Mouse (Mus musculus) T-cell, adult 2 months (primary cell): Measurements from ENCODE around the gene Gm5868.
"Not testable (repeated sequence)": the region's sequence is repeated elsewhere in the genome, so short reads cannot be mapped to it uniquely, and the experiment has no call there.

Source experiments
- DNase-seq: peaks from one replicate; pipeline ENCODE4 v3.0.0; 2022; ENCODE audit warnings: low spot score

Gm5868 gene

DNA sequence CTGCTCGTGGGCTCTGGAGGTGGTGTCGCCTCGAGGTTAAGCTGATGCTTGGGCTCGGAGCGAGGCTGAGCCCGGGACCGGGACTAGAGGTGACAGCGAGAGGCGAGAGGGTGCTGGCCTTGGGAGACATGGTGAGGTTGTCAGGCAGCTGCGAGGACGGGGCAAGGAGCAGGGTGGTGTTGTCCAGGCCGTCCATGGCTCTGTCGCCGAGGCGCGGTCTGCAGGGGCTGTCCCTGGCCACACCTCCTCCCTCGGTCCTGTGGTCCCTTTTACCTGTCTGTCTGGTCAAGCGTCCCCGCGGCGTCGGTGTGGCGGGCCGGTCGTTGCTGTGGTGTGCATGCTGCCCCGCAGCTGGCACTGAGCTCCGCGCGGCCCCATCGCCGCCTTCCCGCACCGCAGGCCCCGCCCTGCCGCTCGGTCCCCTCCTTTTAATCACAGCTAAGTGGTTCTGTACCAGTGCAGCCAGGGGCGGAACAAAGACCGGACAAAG lies at the start of gene Gm5868:
Gm5868 (minus strand) TSS at position 360 of the 490 bp plus-strand sequence.
- DNase-seq = no peak

DNA sequence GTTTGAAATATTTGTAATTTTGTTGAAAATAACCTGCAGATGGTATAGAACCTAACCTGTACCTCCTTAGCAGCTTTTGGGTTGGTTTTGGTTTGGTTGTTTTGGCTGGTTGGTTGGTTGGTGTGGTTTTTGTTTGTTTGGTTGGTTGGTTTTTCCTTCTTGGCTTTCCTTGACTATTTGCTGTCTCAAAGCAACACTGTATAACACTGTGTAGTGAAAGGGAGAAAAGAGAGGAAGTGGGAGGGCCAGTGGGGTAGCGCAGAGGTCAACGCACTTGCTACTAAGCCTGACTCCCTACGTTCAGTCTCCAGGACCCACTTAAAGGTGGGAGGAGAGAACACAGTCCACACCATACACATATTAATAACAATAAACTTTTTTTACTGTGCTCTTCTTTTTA lies 49.2 kb upstream of the Gm5868 start:
- DNase-seq = peak; percentile 21

DNA sequence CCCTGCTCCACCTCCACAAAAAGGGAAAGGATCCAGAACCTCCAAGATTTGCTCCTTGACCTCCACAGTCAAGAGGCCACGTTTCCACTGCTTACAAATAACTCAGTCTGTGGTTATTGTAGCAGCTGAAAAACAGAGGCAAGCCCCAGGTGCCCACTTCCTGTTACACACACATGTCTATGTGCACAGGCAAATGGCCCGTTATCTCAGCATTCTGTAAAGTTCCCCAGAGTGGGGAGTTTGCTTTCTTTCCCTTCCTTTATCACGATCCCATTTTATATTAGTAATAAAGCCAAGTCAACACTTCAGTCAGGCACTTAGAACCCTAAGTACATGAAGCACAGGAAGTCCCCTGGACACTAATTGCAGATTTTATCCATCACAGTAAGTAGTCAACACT lies 48.8 kb upstream of the Gm5868 start:
- peak; percentile 85 for DNase-seq

DNA sequence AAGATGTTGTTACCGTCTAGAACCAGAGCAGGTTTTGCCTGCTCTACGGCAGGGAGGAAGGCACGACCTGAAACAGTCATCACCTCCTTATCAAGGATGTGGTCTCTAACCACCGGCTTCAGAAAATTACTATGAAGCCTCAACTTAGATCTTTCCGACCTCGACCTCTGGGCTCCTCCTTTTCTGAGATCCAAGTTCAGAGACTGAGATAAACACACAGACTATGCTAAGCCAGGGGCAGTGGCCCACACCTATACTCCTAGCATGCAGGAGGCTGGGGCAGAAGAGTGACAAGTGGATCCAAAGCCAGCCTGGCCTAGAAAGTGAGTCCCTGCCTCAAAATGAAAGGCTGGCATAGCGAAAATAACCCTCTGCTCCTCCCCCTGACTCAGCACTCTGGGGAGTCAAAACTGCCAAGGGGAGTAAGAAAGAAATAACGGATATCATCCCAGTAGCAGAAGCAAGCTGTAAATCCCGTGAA lies 47.5 kb upstream of the Gm5868 start:
- DNase-seq = peak; percentile 91

DNA sequence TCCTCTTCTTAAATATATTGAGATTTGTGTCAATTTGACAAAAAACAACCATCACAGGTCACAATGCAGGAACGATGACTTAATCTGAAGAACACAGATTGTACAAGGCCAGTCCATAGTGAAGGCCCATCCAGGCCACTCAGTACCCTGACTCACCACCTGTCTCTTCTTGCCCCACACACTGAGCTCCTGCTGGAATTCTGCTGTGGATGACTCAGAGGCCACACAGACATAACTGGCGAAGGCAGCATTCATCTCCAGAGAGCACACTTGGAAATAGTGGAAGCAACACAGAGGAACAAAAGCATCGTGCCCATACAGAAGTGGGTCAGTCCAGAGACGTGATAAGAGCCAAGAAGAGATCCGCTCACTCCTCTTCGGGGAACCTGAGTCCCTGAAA lies 42.7 kb upstream of the Gm5868 start:
- no peak for DNase-seq

DNA sequence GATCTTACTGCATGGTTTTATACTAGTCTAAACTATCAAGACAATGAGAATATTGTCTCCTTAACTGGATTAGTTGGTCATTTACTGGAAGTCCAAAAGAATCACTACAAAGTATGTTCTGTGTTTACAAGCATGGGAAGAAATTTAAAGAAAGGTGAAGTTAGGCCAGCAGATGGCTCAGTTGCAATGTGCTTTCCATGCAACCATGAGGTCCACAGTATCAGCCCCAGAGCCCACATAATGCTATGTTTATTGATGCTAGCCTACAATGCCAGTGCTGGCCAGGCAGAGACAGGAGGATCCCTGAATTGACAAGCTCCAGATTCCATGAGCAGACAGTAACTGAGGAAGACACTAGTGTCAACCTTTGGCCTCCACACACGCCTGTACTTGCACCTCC lies 33.7 kb upstream of the Gm5868 start:
- DNase-seq = no peak

DNA sequence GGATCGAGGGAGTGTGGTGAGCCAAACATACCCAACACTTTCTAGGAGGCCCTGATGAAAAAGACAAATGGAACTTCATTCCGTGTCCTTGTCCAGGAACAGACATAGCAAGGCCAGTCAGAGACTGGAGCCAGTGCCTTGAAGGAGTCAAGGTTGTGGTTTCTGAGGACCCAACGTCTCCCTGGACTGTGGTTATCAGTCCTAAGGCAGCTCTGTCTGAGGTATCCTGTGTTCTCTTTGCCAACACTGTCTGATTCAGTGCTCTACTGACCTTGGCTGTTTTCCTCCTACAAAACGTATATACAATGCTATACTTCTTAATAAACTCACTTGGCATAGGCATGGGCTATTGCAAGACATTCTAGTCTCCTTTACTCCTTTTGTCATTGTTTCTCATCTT lies 30.1 kb upstream of the Gm5868 start:
- no peak for DNase-seq

DNA sequence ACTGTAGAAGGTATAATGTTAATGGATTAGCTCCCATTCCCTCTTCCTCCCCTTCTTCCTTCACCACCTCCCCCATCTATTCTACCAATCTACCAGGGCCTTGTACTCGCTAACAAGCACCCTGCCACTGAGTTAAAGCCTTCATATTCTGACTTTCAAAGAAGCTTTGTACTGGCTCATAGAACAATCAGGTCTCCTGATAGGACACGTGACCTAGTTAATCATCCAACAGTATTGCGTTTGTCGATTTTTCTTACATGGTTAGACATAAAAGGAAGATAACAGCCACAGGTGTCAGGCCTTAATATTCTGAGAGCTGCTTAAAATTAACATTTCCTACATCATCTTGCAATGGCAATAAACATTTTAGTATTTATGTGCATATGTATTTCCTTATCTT lies 15.8 kb upstream of the Gm5868 start:
- DNase-seq = no peak

DNA sequence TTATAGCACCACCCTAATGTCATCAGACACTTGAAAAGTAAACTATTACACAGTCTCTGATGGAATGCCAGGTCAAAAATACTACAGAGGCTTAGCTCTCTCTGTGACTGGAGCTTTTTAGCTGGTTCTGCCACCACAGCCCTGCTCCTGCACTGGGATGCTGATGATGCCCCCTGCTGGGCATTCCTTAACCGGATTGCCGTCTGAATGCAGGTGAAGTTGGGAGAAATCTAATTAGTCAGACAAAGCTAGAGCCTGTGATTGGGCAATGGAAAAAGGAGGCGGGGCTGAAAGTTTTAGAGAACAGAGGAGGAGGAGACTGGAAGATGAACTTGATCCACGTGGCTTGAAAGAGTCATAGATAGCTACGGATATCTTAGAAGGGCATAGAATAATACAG lies 13.7 kb upstream of the Gm5868 start:
- DNase-seq = peak; percentile 48

DNA sequence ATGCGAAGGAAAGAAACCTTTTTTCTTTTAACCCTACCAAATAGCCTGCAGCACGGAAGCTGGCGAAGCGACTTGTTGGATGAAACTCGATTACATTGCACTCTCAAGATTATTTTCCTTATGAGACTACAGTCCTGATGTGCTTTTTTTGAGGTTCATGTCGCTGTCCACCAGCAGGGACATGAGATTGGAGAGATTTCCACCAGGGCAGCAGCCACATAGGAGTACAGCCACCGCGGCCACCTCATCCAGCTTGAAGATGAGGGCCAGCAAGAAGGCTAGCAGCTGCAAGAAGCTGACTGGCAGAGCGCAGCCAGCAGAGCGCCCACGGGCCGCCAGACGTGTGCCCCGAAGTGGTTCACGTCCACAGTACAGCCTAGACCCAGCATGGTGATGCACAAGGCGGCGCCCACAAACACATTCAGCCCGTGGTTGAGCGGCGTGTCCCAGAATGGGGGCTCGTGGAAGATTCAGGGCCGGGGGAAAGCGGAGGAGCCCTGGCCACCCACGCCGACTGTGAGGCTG lies 622 bp downstream of the Gm5868 start:
- not testable (repeated sequence) for DNase-seq

DNA sequence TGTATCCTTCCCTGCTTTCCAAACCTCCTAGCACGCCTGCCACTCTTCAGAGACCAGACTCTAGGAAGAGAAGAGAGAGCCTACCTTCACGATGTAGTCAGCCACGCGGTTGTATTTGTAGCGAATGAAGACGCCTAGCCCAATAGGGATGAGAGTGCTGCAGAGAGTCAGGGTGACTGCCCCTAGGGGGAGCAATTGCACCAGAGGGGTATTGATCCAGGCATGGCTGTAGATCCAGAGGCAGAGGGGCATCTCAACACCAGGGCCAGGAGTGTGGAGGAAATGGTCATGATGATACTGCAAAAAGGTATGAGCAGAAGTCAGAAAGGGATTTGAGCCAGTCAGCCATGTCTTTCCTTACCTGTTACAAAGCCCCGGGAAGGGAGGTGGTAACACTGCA lies 1.2 kb downstream of the Gm5868 start:
- DNase-seq = peak; percentile 32

DNA sequence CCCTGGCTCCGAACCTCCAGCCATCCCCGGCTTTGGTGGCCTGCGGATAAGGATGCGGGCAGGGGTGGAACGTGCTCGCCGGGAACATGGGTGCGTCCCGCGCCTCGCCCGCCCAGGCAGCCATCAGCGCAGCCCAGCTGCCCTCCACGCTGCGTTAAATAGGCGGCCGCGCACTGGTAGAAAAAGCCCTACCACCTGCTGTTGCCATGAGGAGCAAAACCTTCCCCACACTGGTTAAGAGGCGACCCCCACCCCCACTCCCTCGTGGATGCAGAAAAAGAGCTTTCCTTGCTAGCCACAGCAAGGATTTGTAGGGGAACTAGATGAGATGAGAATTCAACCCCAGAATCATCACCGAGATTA lies 6.4 kb downstream of the Gm5868 start, which contains the start of gene Zar1:
Zar1 (minus strand) TSS at position 285 of the 363 bp plus-strand sequence.
- DNase-seq = not testable (repeated sequence)

DNA sequence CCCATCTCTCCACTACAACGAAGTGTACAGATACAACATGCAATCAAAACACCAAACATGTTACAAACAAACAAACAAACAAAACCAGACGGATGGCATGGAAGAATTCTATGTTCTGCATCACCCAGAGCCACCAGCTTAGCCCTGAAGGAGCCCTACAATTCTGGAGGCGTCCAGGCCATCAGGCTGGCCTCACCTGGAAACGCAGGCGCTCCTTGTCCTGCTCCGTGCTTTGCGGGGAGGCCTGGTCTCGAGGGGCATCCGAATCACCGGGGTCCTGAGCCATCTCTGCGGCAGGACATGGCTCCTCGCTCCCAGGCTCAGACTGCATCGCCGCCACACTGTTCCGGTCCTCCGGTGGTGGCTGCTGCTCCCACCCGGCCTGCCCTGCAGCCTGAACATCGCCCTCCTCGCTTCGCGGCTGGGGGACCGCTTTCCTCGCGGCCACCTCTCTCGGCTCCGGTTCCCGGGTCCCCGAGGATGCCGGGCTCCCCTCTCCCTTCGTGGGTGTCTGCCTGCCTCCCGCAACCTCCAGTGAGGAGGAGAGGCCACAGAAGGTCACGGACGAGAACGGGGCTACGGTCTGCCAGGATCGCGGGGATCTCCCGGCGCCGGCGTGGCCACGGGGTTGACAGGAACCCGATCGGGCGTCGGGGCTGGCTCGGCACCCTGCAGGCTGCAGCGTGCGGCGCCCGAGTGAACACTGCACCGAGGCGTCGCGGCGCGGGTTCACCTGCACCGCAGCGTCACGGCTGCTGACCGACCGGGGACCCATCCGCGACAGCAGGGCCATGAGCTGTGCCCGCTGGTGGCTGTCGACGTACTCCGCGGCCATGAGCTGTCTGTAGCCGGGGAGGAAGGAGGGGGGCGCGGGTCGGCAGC lies 7.0 kb downstream of the Gm5868 start:
- peak; percentile 16 for DNase-seq

DNA sequence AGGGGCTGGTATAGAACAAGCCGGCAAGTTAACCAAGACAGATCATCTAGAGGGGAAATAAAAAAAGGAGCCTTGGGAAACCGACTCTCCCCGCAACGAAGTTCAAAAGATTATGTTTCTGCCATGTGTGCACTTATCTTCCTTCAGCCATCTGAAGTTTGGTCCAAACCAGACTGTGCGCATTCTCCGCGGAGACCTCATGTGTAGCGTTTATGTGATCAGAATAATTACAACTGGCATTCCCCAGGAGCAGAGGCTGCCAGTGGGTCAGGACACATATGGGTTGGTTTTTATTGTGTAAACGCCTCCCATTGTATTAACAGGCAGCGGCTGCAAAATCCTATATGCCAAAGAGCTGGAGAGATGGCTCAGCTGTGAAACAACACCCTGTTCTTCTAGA lies 7.8 kb downstream of the Gm5868 start:
- not testable (repeated sequence) for DNase-seq

DNA sequence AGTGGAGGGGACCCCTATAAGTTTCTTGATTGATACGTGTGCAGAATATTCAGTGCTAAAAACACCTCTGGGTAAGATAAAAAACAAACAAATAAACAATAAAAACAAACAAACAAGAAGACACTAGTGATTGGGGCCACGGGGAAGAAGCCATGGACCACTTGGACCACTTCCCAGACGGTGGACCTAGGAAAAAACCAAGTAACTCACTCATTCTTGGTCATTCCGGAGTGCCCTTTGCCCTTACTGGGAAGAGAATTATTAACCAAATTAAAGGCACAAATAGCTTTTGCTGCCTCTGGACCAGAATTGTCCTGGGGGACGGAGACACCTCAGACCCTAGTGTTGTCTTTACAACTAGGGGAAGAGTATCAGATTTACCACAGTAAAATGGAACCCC lies 21.7 kb downstream of the Gm5868 start:
- DNase-seq = no peak

DNA sequence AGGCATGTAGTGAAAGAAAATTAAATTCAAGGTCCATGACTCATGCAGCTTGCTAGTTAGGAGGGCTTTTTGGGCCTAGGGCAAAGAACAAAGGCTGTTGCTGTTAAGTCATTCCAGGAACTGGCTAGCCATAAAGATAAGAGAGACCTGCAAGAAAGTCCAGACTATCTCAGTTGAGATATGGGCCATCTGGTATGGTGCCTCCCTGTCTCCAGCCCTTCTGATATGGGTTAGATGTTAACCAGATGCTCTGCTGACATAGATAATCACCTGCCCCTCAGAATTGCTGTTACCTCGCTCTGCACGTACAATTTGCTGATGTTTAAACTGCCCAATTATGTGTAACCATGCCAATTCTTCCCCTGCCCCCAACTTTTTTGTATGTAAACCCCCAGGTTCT lies 24.2 kb downstream of the Gm5868 start:
- DNase-seq = not testable (repeated sequence)

DNA sequence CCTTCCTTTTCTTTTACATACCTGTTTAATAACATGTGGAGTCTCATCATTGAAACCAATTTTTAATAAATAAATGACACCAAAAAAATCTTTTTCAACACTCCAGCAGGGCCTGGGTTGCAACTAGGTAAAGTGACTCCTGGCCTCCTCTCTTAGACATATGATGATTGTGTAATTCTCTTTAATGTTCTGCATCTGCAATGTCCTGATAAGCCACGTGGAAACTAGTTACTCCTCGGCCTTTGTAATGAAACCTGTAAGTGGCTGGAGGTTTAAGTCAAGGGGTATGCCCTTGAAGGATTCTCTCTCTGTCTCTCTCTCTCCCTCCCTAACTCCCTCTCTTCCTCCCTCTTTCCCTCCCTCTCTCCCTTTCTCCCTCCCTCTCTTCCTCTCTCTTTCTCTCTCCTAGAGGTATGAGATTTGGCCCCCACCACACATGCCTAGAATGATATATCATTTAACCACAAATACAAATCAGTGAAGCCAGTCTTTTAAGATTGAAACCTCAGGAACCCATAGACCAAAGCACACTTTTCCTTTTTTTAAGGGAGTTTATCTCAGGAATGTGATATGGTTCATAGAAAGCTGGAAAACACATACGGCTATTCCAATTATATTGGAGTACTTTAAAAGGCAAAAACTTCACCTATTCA lies 26.2 kb downstream of the Gm5868 start:
- DNase-seq = no peak

DNA sequence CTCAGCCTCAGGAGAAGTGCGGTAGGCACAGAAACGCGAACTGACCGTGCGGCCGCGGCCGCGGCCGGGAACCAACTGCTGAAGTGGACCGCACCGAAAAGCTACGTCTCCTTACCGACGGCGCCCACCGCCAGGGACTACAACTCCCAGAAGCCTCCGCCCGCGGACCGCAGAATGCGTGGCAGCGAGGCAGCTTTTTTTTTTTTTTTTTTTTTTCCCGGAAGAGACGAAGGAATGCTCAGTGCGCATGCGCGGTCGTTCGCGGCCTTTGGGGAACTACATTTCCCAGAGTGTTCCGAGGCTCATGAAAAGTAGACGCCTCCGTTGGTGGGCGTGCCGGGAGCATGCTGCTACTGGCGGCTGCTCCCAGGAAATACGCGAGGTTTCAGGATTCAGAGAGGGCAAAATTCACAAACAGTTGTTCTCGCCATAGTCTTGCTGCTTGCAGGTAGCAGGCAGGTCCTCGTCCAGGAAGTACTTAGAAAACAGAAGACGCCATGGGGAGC lies 27.8 kb downstream of the Gm5868 start, which contains the start of gene Nfxl1:
Nfxl1 (minus strand) TSS at position 141 of the 506 bp plus-strand sequence.
- peak; percentile 92 for DNase-seq

DNA sequence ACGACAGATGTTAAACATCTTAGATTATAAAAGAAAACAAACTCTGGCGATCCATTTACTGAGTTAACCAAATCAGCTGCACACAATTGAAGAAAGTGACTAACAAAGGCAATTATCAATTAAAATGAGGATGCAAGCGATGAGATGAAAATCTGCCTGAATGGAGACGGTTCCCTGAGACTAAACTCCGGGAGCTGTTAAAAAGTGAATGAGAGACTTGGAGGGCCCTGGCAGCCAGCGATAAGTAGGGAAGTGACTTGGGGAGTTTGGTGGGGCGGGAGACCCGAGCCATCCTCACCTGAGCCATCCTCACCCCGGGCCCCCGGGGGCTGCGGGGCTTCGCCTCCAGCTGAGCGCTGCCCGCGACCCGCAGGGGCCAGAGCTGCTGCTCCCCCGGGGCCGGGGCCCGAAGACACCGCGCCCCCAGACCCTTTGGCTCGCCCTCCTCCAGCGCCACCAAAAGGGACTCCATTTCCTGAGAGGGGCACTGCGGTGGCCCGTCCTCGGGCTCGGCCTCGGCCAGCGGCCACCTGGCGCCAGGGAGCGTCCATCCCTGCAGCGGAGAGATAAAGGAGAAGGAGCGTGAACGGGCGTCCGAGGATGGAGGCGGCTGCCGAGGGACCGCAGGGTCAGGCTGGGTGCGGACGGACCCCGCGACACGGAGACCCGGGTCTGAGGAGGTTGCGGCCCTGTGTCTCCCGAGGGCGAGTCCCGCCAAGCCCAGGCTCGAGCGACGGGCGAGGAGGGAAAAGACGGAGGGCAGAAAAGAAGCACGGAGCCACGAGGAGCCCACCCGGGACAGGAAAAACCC lies 28.4 kb downstream of the Gm5868 start:
- DNase-seq = peak; percentile 1

DNA sequence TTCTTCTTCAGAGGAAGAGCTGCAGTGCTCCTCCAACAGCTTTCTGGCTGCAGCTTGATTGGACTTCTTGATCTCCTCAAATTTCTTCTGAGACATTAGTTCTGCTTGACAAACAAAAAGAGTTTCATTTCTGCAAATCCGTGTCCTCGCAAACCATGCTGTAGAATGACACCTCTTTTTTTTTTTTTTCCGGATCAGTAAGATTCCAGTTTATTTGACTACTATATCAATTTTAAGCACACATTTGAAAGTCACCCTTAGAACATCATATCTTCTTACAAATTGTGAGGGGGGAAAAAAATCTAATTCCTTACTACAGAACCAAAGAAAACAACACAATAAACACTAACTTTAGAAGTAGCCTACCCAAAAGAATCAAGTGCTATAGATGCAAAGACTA lies 31.1 kb downstream of the Gm5868 start:
- DNase-seq = no peak

DNA sequence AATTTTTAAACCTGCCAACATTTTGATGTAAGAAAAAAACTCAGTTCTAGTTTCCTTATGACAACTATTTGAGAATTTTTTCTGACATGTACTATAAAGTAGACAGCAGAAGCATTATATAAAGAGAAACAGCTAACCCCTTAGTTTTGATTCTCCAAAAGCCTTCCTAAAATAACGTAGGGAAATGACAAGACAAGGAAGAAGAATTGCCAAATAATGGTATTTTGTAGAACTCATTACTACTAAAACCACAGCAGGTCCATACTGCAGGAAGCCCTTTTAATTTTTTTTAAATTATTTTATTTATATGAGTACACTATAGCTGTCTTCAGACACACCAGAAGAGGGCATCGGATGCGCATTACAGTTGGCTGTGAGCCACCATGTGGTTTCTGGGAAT lies 36.1 kb downstream of the Gm5868 start:
- no peak for DNase-seq
